Mouse (Mus musculus) layer of hippocampus, postnatal 25 days (tissue): ENCODE data around the gene Cfap97d2. TPM values are rescaled to one million over a fixed set of nuclear protein-coding genes. Genes with fewer than 3 reads are reported as not detected.

Source experiments
- DNase-seq, 2 experiments: peaks; one replicate each; pipeline ENCODE4 v3.0.0; 2022; ENCODE audit warnings: mixed read lengths in 2 of 2, low spot score in 1 of 2; ENCODE audit errors: extremely low spot score in 1 of 2
- total RNA-seq, 2 experiments: library from RNA; stranded (reverse); gene quantifications; 2 replicates each; pipeline ENCODE4 v1.2.3; 2021

Gene Cfap97d2
- total RNA-seq: 1 to 10 TPM; 1.4 to 1.7 TPM

DNA sequence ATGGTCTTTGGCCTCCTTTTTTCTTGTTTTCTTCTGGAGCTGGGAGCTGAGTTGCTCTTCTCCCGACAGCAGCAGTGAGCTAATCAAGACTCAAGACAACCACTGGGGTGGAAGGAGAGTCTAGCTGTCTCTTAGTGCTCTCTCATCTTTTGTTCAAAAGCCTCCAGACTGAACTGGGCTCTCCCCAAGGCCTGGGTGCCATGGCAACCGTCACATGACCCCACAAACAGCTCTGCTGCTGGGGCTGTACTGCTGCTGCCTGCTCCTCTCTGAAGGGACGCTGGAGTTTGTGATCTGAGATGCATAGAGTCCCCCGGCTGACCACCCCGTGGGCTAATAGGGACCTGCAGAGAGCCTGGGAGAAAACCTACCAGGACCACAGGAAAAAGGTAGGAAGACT is at the start of gene Cfap97d2:
Gene Cfap97d2 (plus strand): TSS at position 222 of the 400 bp plus-strand sequence.
- peak in 1 of 2 experiments; percentile 59 for DNase-seq

DNA sequence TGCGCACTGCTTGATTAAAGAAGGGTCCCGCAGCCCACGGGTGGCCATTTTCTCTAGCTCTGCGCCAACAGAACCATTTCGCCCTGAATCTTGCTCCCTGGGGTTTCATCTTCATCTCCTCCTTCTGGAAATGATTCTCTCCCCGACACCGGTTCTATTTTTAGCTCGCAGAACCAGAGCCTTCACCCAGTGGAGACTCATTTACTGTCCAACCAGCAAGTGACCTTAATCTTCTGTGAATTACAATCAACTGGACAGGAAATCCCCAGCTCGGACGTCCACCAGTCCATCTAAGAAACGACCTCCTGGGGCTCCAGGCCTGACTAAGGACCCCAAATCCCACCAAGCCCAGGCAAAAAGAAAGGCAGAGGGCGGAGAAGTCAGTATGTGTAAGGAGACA is 48.2 kb upstream of the Cfap97d2 start:
- no peak for DNase-seq

DNA sequence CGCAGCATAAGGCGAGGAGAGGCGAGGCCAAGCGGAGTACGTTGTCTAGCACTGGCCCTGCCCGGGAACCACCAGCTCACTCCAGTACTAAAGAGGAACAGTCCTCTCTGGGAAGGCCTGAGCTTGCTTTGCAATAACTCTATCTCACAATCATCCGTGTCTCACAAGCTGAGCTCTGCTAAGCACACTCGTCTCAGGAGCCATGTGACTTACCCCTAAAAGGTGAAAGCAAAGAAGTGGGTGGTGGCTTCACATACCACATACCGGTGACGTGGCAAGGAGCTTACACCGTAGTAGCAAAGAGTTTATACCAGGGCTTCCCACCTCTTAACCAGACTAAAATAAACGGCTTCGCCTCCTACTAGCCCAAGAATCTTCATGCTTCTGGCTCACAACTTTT is 45.4 kb upstream of the Cfap97d2 start:
- no peak for DNase-seq

DNA sequence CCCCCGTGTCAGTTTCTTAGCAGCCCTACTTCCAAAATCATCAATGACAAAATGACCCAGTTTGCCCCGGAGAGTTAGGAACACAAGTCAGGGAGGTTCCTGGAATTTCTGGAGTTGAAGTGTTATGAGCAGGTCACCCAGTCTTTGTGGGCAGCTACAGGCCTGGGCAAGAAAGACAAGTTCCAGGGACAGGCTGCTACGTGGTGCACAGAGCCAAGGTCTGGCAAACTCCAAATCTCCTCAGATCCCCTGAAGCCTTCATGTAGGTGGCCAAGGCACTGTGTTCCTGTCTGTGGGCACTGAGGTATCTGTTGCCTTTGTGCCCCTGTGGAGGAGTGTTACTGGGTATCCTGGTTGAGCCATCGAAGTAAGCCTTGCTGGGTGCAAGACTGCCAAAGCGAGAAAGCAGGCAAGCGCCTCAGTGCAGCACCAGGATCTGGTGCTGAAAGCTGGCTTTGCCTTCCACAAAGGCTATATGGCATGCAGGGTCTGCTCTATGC is 40.9 kb upstream of the Cfap97d2 start:
- no peak for DNase-seq

DNA sequence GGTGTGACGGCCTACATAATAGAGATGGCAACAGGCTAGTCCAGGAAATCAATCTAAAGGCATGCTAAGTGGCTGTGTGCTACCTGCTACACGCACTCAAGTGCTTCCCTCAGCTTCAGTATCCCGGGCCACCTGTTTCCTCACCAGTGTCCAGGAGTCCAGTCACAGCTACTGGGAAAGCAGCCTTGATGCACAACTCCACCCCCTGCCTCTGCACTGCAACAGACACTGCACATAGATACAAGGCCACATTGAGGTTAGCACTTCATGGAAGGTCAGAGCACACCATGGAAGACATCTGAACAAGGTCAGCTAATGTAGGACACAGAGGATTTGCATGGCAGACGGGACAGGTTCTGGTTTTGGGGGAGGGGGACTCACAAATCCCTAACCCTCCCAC is 40.2 kb upstream of the Cfap97d2 start:
- no peak for DNase-seq

DNA sequence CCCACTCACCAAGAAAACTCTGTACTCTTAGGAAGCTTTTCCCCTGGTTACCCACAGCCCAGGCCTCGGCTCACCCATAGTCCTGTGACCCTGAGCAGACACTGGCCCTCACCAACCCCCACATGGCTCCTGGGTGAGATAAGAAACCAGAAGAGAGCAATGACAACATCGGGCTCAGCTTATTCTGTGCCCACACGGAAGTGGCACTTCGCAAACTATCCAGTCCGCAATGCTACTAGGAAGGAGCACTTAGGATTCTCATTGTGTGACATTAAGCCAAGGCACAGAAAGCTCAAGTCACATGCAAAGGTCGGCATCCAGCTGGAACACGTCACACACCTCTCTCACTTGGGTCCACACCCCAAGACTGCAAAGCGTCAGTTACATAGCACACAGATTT is 39.7 kb upstream of the Cfap97d2 start:
- no peak for DNase-seq

DNA sequence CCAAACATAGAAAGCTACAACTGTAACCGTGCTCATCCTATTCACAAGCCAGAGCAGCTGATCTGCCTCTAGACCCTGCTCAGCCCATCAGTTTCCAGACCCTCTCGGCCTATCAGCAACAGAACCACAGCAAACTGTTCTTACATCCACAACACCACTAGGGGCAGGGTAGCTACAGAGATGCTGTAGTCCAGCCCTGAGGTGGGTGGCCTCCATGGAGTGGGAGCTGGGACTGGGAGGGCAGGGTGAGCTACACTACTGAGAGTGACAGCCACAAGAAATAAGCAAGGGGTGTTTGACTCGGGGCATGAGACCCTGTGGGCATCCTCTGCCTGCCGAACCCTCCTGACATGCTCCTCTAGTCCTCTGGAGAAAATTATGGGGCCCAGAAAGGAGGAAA is 37.8 kb upstream of the Cfap97d2 start:
- no peak for DNase-seq

DNA sequence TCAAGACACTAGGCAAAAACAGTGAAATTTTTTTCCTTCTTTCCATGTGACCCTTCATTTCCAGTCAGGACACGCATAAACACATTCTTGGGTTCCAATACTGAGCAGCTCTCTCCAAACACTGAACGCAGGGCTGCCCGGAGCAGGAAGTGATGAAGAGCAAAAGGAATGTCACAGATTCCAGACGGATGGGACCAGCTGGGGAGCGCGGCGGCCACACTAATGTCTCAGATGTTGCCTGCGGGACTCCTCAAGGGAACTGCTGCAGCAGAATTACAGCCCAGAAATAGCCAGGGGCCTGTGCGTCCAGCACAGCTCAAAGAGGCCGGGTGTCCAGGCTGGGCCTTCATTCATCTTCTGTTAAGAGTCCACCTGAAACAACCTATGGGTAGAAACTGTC is 37.3 kb upstream of the Cfap97d2 start:
- no peak for DNase-seq

DNA sequence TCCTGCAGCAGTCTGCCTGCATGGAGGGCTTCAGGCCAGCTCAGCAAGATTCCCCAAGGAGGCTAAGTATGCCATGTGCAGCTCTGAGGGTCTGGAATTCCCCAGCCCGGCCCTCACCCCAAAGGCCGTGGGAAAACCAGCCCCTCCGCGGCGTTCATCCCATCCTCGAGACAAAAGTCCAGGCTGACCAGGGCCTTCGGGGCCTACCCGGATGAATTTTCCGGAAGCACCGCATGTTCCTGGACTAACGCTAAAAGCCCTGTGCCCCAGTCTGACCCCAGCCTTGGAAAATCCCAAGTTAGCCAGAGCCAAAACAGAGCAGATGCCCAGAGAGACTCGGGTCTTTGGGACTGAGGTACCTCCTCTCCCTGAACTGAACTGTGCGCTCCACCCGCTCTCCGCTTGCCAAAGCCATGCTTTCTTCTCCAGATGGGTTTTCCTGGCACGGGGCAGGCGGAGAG is 35.6 kb upstream of the Cfap97d2 start:
- DNase-seq: no peak

DNA sequence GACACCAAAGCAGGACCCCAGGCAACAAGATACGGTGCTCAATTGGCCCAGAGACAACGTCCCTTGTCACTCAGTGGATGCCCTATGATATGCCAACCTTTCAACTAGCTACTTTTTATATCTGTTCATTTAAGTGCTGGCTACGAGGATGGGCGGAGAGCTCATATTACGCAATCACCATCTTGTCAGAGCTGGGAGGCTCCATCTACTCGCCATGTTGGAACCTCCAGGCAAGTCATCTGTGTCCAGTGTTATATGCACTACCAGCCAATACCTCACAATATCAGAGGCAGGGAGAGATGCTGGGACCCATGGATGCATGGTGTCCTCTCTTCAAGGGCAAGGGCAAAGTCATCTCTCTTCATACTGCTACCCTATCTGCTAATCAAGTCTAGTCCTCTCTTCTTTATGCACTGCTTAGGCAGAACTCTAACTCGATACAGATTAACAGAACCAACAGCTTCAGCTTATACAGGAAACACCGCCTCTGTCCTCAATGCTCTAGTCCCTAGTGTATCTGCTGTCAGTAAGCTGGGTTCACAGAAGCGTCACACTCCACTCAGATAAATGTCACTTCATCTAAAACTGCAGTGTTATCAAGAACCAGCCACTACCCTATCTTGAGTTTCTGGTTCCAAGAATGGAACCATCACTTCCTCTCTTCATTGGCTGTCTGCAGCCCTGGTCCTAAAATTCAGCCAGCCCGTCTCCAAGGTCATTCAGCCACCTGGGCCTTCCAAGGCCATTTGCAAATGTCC is 34.3 kb upstream of the Cfap97d2 start:
- no peak for DNase-seq

DNA sequence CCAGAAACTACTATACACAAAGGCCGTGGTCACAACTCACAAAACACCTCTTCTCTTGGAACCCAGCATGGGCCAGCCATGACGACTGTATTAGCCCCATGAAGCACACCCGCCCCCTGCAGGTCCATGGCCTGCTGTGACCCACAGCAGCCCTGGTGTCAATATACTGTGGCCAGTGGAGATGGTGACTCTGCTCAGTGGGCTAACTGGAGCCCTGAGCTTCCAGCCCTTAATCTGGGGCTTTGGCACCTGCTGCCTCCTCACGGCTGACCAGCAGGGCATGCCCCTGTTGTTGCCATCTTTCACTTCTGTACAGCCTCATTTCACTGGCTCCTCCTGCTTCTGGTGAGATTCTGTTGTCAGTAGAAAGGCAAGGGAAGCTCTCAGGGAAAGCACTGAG is 32.5 kb upstream of the Cfap97d2 start:
- DNase-seq: no peak

DNA sequence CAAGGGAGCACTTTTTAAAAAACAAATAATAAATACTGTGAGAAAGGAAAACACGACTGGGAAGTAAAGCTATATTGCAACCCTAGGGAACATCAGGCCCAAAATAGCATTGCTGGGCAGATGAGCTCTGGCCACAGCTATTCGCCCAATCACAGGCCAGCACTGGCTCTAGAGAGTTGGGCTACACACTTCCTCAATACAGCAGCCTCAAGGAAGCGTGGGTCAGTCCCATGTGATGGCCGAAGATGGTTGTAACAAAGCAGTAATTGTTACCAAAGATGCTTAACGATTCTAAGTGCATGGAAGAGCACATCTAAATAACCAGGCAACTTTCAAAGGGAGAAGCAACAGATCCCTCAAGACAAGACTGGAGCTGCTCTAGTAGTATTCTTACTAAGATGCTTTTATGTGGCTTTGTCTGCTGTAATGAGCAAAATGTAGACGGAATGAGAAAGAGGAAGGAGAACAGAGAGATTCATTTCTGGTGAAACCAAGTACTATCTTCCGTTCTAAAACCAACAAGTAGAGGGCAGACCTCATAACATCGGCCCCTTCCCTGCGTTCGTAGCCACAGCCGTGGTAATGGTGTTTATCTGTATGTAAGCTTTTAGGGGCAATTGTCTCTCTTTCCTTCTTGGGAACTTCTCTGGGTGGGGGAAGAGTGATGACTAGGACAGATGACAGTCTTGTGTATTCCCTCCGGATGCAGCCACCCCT is 31.2 kb upstream of the Cfap97d2 start:
- no peak for DNase-seq

DNA sequence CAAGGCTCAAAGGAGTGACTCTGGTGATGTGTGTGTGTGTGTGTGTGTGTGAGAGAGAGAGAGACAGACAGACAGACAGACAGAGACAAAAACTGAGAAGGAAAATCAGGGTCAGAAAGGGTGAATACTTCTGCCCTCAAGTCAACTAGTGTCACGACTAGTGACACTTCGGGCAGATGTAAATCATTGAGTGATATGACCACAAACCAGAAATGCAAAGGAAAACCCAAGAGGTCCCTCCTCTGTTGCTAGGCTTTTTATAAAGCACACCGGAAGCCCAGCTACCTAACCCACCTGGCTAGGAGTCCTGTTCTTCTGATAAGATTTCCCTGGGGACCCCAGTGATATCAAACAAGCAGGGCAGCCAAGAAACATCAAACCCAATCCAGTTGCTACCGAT is 30.6 kb upstream of the Cfap97d2 start:
- DNase-seq: no peak

DNA sequence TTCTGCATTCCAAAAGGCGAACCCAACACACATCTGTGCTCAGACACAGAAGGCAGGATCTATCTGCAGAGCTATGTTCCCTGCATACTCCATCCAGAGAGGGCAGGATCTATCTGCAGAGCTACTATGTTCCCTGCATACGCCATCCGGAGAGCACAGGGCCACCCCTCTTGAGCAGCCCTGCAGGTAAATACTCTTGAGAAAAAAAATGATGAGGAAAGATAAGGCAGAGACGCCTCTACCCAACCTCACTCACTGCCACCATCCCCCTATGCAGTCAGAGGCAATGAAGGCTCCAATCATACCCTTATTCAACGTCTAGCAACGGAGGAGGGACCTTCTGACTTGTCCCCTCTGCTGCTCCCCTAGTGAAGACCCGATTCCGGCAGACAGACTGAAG is 30.2 kb upstream of the Cfap97d2 start:
- DNase-seq: no peak

DNA sequence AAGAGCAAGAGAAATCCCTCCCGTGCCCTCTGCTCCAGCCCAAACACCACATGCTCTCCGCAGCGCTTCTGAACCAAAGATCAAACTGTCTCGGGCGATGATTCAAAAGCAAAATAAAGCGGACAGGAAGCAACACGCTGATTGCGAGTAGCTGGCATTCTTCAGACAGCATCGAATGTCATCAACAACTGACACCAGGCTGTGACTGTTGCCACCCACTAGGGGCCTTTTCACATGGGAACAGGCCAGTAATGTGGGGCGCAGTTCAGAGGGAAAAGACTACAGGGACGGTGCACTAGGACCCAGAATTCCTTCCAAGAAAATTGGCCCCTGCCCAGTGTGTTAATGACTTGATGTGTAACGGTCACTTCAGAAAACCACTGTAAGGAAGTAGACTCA is 29.4 kb upstream of the Cfap97d2 start:
- peak in 1 of 2 experiments; percentile 42 for DNase-seq

DNA sequence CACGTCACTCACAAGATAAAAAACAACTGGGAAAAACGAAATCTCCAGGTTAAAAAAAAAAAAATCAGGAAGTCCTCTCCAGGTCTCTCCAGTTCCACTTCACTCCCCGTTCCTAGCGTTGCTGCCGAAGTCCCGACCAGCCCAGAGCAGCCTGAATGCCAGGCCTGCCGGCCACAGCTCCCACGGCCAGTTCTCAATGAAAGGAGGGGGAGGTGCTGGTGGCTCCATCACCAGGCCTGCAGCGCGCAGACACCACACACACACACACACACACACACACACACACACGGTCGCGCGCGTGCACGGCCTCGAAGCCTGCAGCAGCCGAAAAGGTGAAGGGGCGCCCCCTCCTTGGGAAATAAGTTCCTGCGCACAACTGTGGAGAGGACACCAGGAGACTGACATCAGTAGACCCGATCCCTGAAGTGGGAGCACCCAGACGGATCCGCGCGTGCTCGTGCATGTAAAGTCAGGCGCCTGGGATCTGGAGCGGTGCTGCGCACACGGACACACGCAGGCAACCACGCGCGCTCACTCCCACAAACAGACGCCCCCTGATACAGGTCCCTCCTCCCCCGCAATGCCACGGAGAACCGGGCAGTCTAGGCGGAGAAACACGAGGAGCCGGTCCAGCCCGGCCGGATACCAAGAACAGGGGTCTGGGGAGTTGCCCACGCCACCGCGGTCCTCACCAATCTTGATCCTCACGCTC is 28.8 kb upstream of the Cfap97d2 start:
- peak; percentile 63 to 72 for DNase-seq

DNA sequence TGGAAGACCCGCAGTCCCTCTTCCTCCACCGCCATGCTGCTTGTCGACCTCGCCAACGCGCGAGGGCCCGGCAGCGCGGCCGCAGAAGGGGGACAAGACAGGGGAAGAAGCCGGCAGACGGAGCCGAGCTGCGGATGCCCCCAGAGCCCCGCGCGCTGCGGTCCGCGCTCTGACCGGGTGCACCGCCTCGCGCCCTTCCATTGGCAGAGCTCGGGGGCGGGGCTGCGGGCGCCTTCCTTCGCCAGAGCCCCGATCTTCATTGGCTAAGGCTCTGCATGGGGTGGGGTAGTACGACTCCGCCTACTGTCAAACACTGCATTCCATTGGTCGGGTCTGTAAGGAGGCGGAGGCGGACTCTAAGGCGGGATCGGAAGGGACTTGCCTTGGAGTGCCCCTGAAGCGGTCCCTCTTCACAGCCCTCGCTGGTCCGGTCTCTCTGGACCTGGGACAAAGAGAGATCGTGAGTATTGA is 28.2 kb upstream of the Cfap97d2 start, which contains the start of gene Rasa3:
Gene Rasa3 (minus strand): TSS at position 191 of the 471 bp plus-strand sequence.
- DNase-seq: peak; percentile 82 to 88

DNA sequence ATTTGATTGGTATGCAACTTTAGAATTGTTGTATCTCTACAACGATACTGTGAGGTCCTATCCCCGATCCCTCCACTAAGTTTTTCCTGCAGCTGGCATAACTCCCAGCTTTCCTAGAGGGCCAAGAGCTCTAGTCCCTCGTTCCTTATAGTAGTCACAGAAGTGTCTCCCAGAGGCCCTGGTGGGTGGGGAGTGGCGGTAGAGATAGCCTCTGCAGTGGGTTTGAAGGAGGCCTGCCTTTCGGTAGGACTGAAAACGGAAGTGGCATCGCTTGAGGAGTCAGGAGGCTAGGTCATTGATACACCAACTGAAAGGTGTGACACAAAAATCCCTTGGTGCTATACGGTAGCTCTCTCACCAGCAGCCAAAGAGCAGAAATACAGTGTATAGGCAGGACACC is 27.5 kb upstream of the Cfap97d2 start:
- DNase-seq: no peak

DNA sequence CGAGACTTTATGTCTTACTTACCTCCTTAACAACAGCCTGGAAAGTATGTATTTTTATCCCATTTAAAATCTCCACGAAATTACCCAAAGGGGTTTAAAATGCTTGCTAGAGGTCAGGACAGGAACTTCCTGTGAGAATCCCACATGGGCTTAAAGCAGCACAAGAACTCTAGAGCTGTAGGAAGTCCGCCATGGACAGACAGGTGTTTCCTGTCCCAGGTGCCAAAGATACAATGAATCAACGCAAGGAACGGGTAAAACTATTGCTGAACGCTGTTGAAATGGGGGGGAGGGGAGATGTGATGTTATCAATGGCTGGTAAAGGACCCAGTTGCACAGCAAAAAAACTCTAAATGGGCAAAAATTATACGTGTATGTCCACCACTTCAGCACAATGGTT is 21.6 kb upstream of the Cfap97d2 start:
- no peak for DNase-seq

DNA sequence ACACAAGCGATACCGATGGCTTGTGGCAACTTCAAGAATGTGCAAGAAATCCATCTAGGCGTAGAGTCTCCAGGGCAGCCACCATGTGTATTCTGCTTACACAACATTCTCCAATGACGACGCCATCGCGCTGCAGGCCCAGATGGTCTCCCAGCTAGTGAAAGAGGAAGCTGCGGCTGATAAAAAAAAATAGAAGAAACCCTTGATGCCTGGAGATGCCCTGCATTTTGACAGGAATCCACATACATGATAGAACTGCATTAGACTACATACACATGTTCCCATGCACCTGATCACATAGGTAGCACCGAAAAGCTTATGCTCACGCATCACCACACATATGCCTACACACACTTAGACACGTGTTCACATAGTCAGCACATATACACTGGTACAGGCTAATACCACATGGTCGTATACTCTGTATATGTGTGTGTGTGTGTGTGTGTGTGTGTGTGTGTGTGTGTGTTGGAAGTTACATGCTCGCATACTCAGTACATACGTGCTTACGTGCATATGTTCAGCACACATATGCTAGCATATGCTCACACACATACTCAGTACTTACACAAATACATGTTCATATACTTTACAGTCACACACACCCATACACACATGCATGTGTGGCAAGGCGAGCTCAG is 19.9 kb upstream of the Cfap97d2 start:
- DNase-seq: no peak
